Mouse (Mus musculus): ENCODE results near the gene Slc11a2. TPM values are rescaled to one million over a fixed set of nuclear protein-coding genes. Genes with fewer than 3 reads are reported as not detected.

The Slc11a2 gene
- total RNA-seq, 1 experiment from 2014 or later, result 30.4 TPM

DNA sequence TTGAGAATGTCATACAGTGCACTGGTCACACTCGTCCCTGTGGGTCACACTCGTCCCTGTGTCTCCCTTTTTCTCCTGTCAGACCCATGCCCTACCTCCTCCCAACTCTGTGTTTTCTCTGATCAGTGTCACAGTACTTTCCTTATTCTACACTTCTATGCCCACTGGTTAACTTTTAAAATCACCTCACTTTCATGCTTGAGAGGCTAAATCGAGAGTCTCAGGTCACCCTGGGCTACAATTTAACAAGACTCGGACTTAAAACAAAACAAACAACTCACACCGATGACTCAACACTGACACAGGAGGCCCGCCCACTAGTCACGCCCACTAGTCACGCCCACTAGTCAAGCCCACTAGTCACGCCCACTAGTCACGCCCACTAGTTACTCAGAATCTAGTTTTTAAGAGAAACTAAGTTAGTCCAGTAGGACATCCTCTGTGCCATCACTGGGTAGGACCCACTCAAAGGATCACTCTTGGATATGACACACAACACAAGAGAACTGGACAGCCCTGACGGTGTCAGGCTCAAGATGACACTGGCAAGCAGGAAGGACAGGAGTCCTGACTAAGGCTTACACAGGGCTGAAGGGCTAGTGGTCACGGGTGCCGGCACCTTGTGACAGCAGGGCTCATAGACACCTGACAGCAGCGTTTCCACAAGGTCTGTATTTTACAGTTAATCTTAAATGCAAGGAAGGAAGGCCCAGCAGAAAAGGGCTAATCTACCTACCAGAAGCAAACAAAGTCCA, 13.8 kb downstream of the Slc11a2 start:
- peak; percentile 83 for ATAC-seq (replicated peaks; ENCODE audit: low read depth, poor library complexity, severe bottlenecking)

DNA sequence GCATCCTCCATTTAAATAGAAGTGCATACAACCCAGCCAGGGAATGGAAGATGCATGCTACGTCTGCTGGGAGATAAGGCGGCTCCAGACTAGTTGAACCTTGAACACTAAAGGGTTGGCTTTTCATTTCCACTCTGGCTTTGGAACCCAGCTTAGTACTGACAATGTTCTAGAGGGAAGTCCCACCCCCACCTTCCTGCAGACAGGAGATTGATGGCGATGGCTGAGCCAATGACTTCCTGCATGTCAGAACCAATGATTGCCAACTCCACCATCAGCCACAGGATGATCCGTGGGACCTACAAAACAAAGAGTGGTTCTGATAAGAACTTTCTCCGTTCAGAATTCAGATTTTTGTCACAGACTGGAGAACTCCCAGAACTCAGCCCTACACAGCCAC, 18.8 kb downstream of the Slc11a2 start:
- ATAC-seq (replicated peaks; ENCODE audit: low read depth, poor library complexity, severe bottlenecking), result no peak

DNA sequence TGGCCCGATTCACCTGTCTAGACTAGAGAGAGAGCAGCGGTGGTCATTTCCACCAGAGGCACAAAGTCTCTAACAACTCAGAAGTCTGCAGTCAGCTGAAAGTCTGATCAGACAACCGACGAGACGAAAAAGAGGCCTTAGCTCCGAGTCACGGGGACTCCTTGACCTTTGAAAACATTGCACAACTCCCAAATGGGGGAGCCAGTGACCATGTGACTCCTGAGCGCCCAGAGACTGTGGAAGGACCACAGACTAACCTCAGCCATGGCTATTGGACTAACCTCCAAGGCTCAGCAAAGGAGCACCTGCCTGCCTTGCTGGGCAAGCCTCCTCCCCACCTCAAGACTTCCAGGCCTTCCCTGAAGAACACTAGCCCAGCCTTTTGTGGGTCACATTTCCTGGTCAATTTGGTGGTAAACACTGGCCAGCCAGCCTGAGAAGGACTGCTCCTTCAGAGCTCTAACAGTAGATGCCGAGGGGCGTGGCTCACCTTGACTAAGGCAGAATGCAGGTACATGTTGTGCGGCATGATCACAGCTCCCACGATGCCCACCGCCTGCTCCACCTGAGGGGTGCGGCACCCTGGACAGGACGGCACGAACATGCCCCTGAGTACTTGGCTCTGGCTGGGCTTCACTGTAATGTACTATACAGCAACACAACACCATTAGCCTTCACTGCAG, 21.4 kb downstream of the Slc11a2 start:
- no peak for ATAC-seq (replicated peaks; ENCODE audit: low read depth, poor library complexity, severe bottlenecking)

DNA sequence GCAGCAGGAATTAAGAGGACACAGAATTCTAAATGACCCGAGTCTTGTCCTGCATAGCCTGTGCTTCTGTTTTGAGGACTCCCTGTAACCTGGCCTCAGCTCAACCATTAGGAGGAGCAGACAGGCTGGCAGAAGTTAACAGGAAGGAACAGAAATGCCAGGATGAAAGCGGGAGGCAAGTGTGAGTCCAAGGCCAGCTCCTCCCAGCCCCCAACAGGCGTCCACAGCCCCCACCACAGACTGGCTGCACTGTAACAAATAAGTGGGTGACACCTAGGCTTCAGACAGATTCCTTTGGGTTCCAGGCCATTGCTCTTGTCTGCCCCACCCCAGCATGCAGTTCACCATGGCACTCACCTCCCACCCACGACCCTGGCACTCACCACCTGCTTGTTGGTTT, 22.1 kb downstream of the Slc11a2 start:
- no peak for ATAC-seq (replicated peaks; ENCODE audit: low read depth, poor library complexity, severe bottlenecking)

GRCm38 (mm10) chr15:100402347-100402746, 22.5 kb downstream of the Slc11a2 start:
- no peak for ATAC-seq (replicated peaks; ENCODE audit: low read depth, poor library complexity, severe bottlenecking)

DNA sequence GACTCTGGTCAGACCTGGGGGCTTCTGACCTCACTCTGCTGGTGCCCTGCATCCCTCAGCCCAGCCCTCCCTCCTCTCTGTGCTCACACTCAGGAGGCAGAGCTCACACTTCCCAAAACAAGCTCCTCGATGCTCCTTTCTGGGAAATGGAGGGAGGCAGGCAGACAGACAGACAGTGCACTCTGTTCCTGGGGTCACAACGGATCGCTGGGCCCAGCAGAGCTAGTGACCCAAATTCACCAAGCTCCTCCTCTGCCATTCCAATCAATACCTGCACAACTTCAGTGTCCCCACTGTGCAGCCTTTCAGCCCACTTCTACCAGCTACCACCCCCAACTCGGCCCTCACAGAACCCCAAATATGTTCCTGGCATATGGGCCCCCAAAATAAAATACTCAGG, 23.1 kb downstream of the Slc11a2 start:
- no peak for ATAC-seq (replicated peaks; ENCODE audit: low read depth, poor library complexity, severe bottlenecking)

DNA sequence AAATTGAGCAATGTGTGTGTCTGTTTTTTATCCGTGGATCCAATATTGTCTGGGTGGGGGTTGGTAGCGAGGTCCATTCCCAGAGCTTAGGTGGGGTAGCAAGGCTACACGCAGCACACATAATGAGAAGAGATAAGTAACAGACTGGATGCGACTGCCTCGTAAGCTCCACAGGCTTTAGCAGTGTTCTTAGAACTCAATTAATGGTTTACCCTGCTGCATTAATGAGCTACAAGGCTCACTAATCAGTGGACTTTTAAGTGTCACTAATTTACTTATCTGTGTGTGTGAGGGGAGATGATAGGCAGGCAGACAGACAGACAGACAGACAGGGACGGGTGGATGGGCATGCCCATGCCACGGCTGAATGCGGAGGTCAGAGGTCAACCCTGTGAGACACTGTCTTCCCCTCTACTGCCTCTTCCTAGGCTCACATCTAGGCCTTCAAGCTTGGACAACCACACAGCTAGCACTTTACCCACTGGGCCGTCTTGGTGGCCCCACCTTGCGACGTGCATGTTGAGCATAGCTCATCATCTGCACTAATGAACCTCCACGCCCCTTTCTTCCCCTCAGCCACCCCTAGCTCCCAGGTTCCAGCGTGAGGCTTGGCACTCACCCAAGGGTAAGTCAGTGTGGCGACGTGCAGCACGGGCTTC, 24.2 kb downstream of the Slc11a2 start:
- ATAC-seq (replicated peaks; ENCODE audit: low read depth, poor library complexity, severe bottlenecking), result no peak

GRCm38 (mm10) chr15:100395561-100395960, 29.3 kb downstream of the Slc11a2 start:
- no peak for ATAC-seq (replicated peaks; ENCODE audit: low read depth, poor library complexity, severe bottlenecking)

- ATAC-seq (replicated peaks; ENCODE audit: low read depth, poor library complexity, severe bottlenecking), result no peak
These were observed 31.9 kb downstream of the Slc11a2 start for GRCm38 (mm10) chr15:100393016-100393415.

DNA sequence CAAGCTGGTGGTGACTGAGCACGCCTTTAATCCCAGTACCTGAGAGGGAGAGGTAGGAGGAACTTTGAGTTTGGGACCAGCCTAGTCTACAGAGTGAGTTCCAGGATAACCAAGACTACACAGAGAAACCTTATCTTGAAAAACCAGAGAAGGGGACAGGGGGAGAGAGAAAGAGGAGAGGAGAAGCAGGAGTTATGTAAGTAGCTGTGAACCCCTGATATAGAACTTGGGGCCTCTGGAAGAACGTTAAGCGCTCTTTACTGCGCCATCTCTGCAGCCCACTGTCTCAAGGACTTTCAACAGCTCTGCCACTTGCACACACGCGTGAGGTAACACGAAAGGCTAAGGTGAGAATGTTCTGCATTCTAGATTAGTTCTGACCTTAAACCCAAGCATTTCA, 33.3 kb downstream of the Slc11a2 start:
- no peak; the same call in 1 of the 2 replicates for ATAC-seq (replicated peaks; ENCODE audit: low read depth, poor library complexity, severe bottlenecking)

- ATAC-seq (replicated peaks; ENCODE audit: low read depth, poor library complexity, severe bottlenecking), result no peak
These were observed 33.8 kb downstream of the Slc11a2 start for GRCm38 (mm10) chr15:100391066-100391465.

DNA sequence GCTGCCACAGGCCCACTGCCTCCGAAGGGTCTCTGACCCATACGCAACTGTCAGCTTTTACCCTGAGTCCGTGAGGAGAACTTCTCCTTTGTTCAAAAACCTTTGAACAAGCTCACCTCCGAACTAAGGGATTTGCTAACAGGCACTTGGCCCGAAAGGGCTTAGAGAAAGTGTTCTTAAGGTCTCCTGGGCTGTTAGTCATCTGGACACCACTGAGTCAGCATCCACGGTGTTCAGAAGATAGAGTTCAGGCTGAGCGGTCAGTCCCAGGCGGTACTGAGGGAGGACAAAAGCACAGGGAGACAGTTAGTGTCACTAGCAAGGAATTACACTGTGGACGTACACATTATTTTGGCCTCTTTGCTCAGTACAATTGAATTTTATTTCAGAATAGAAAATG, 36.0 kb downstream of the Slc11a2 start:
- no peak for ATAC-seq (replicated peaks; ENCODE audit: low read depth, poor library complexity, severe bottlenecking)

GRCm38 (mm10) chr15:100388224-100388835, 36.5 kb downstream of the Slc11a2 start:
- ATAC-seq (replicated peaks; ENCODE audit: low read depth, poor library complexity, severe bottlenecking), result peak; percentile 58

GRCm38 (mm10) chr15:100387544-100388223, 37.2 kb downstream of the Slc11a2 start:
- ATAC-seq (replicated peaks; ENCODE audit: low read depth, poor library complexity, severe bottlenecking), result no peak

DNA sequence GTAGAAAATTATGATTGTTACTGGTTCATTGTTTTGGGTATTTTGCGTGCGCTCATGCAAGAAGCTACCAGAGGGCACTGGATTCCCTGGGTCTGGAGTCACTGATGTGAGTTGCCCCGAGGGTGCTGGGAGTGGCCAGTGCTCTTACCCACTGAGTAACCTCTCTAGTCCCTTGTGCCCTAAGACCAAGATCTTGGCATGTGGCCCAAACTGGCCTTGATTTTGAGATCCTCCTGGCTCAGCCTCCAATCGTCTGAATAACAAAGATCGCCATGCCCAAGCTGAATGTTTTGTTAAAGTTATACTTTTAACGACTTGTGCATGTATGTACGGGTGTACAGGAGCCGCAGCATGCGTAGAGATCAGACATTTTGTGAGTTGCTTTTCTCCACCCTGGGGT, 39.2 kb downstream of the Slc11a2 start:
- no peak for ATAC-seq (replicated peaks; ENCODE audit: low read depth, poor library complexity, severe bottlenecking)

GRCm38 (mm10) chr15:100380104-100380503, 44.8 kb downstream of the Slc11a2 start:
- no peak for ATAC-seq (replicated peaks; ENCODE audit: low read depth, poor library complexity, severe bottlenecking)

GRCm38 (mm10) chr15:100379658-100380057, 45.2 kb downstream of the Slc11a2 start:
- no peak for ATAC-seq (replicated peaks; ENCODE audit: low read depth, poor library complexity, severe bottlenecking)

- peak; percentile 84 for ATAC-seq (replicated peaks; ENCODE audit: low read depth, poor library complexity, severe bottlenecking)
These were observed 46.9 kb downstream of the Slc11a2 start for GRCm38 (mm10) chr15:100377847-100378505.

DNA sequence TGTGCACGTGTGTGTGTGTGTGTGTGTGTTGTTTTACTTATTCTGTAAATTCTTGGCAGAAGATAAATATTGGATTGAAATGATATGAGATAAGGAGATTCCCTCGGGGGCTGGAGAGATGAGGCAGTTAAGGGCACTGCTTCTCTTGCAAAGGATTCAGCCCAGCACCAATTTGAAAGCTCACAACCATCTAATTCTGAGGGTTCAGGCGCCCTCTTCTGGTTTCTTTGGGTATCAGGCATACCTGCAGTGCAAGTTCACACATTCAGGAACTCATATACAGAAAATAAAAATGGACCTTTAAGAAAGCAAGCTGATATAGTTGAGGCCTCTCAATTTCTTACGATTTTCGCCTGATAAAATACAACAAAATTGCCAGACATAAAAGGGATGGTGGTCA, 49.8 kb downstream of the Slc11a2 start:
- ATAC-seq (replicated peaks; ENCODE audit: low read depth, poor library complexity, severe bottlenecking), result peak; percentile 43; the same call in 1 of the 2 replicates

GRCm38 (mm10) chr15:100367119-100367518, 57.8 kb downstream of the Slc11a2 start:
- no peak for ATAC-seq (replicated peaks; ENCODE audit: low read depth, poor library complexity, severe bottlenecking)

Data from common myeloid progenitor, adult 5-6 weeks (primary cell).